Mouse (Mus musculus) C2C12 (cell line): ENCODE results near the gene Pank1.

ENCODE experiments used
- CEBPB ChIP-seq: IDR thresholded peaks from one replicate; pipeline ENCODE4 v1.6.1; 2011; ENCODE audit warnings: low read depth, mild to moderate bottlenecking, control low read depth, moderate library complexity
- CTCF ChIP-seq: IDR thresholded peaks from one replicate; pipeline ENCODE4 v1.5.1; 2011; ENCODE audit not compliant: control insufficient read depth, insufficient read depth, insufficient read length
- MYOD1 ChIP-seq: IDR thresholded peaks from one replicate; pipeline ENCODE4 v1.6.1; 2011; ENCODE audit warnings: low read depth; ENCODE audit not compliant: control insufficient read depth, insufficient read length
- MYOG ChIP-seq: IDR thresholded peaks from one replicate; pipeline ENCODE4 v1.6.1; 2011; ENCODE audit not compliant: control insufficient read depth, insufficient read length; ENCODE audit errors: extremely low read depth

GRCm38 (mm10) chr19:34841719-34842506, 37.3 kb downstream of the Pank1 start:
- TF ChIP-seq MYOG (no peak), CTCF (no peak), CEBPB (no peak), MYOD1 (no peak)
